Mouse (Mus musculus) liver, adult (tissue): ENCODE results near the gene Mal.

ENCODE experiments used
- GATA4 ChIP-seq: IDR thresholded peaks from 2 replicates; pipeline ENCODE4 v1.6.1; 2014; ENCODE audit warnings: mild to moderate bottlenecking, low read length; ENCODE audit not compliant: insufficient replicate concordance

Mal gene

GRCm38 (mm10) chr2:127635581-127635980, 20.9 kb downstream of the Mal start:
- TF ChIP-seq GATA4, result no peak

DNA sequence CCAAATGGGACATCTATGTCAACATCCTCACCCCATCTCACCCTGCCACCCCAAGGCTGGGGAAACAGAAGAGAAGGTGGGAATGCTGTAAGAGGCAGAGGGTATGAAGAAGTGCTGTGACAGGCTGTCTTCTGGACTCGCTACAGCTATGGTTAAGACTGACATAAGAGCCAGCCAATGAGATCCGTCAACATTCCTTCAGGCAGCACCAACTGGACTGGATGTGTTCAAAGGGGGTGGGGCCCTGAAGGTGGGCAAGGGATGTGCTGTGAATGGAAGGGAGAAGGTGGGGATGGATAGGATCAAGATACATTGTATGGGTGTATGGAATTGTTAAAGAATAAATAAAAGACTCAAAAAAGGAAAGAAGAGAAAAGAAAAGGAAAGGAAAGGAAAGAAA, 23.9 kb downstream of the Mal start:
- TF ChIP-seq GATA4, result no peak

DNA sequence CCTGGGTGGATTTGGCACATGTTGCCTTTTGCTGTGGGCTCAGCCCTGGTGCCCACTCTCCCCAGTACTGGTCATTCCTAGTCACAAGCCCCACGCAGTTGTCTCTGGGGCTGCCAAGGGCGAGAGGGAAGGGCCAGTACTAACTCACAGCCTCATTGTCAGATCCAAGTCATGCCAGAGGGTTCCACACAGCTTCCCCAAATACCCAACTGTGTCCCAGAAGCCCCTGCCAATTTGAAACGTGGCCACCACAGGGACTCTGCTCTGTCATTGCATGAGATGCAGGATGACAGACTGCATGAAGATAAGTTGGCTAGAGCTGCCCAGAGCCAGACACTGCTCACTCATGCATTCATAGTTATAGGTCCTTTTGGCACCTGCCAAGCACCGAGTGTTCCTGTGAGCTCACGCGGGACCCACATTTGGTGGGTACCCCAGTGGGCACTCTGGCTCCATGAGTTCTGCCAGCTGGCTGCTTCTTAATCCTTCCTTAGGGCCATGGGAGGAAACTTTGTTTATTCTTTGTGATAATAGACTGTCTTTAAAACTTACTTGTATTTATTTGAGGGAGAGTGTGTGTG, 28.4 kb downstream of the Mal start:
- no peak for TF ChIP-seq GATA4

DNA sequence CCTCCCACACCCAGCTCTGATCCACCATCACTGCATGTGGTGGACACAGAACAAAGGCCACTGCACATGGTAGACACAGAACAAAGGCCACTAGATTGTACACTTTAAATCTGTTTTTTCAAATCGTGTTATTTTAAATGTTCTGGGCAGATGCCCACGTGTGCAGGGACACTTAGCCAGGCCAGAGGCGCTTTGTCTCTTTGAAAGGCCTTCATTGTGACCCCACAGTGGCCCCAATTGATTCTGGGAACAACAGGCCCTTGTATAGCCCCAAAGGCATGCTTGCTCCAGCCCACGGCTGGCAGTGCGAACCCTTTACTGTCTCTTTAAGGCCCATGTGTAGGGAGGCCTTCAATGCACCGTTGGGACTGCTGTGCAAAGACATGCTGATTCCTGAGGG, 29.1 kb downstream of the Mal start:
- TF ChIP-seq GATA4, result no peak

DNA sequence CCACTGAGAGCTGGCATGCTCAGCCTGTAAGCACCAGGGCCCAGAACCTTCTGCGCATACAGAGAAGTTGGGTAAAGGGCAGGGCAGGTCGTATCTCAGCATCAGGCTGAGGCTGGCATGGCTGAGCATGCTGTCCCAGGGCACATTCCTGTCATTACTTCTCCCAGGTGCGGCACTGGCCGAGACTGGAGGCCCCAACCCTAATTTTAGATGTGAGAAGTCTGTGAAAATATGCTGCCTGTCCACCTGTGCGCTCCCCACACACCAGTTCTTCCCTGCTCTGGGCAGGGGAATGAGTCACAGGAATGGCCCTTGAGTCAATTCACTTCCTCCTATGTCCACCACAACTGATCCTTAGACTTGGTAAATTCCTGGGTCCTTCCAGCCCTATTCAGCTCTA, 30.8 kb downstream of the Mal start:
- TF ChIP-seq GATA4, result no peak

GRCm38 (mm10) chr2:127624786-127625185, 31.7 kb downstream of the Mal start:
- TF ChIP-seq GATA4, result no peak

DNA sequence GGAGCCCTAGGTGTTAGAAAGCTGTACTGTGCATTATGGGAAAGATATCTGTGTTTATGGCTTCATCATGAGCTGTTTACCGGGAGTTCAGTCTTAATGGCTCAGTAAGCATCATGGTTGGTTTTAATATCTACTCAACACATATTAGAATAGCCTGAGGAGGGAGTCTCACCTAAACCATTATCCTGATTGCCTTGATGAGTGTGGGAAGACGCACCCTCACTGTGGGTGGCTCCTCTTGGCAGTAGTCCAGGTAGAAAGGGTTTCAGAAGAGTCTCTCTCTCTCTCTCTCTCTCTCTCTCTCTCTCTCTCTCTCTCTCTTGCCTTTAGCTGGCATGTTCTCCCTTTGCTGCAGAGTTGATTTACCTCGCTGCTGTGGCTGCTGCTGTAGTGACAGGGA, 34.4 kb downstream of the Mal start:
- TF ChIP-seq GATA4, result no peak

DNA sequence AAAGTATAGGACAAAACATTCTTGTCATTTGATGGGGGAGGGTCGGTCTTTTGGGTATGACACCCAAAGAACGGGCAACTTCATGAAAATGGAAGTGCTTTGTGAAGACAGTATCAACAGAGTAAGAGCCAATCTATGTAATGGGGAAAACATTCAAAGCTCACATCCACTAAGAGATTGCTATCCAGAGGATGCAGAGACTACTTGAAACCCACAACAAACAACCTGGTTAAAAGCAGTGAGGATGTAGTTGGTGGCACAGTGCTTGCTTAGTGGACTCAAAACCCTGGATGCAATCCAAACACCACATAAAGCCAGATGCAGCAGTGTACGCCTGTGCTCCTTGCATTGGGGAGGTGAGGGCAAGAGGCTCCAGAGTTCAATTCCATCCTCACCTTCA, 37.2 kb downstream of the Mal start:
- no peak for TF ChIP-seq GATA4

DNA sequence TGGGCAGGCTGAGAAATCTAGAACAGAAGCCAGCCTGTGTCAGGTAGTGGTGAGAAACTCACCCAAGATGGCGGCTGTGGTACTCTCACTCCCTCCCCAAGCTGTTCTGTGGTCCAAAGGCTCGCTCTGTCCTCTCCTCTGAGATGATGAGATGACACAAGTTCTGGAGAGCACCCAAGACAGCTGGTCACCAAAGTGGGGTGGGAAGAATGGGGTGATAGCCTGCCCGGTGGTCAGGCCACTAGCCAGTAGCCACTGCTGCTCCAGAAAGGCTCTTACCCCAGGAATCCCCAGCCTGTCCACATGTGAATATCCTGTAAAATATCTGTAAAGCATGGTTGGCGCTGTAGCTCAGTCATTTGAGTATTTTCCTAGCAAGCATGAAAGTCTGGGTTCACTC, 44.2 kb downstream of the Mal start:
- no peak for TF ChIP-seq GATA4

- TF ChIP-seq GATA4, result no peak
Observed at GRCm38 (mm10) chr2:127611386-127611785, 45.1 kb downstream of the Mal start.

DNA sequence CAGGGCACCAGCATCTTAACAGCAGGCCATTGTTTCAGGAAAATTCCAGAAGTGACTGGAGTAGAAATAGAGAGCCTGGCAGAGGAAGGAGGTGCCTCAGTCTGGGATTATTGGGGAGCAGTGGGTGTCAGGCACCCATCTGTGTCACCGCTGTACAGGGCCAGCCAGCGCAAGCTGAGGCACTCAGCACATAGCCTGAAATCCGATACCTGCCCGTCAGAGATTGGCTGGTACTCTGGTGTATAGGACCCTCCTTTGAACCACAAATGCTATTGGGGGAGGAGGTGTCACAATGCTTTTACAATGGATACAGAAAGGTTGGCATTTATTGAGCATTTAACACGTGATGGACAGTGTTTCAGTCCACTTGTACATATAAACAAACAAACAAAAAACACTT, 47.5 kb downstream of the Mal start:
- TF ChIP-seq GATA4, result no peak

GRCm38 (mm10) chr2:127608234-127608633, 48.3 kb downstream of the Mal start:
- no peak for TF ChIP-seq GATA4

DNA sequence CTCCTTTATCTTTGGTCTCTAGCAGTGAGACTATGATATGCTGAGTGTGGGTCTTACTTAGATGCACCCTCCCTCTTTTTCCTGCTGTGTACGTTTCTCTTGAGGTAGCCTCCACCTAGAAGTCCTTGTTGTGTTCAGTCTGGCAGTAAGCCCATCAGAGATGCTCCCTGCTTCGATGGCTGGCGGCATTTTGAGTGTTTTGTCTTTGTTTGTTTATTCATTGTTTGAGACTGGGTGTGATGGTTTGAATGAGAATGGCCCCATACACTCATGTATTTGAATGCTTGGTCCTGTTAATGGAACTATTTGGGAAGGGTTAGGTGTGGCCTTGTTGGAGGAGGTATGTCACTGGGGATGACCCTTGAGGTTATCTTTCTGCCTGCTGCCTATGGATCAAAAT, 51.3 kb downstream of the Mal start:
- no peak for TF ChIP-seq GATA4

DNA sequence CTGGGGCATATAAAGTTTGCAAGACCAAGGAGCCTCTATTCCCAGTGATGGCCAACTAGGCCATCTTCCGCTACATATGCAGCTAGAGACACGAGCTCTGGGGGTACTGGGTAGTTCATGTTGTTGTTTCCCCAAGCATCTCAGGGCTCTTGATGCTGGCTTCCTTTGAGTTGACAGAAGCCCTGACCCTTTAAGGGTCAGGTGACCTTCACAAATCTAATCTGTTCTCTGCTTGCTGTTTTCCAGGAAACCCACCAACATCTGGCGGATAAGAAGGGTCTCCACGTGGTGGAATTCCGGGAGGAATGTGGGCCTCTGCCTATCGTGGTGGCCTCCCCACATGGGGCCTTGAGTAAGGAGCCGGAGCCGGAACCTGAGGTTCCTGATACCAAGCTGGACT, 53.1 kb downstream of the Mal start:
- TF ChIP-seq GATA4, result peak; percentile 58; the same call in 1 of the 2 replicates

- TF ChIP-seq GATA4, result no peak
Observed at GRCm38 (mm10) chr2:127590840-127591239, 65.7 kb downstream of the Mal start.

- no peak for TF ChIP-seq GATA4
Observed at GRCm38 (mm10) chr2:127590204-127590603, 66.3 kb downstream of the Mal start.

- TF ChIP-seq GATA4, result no peak
Observed at GRCm38 (mm10) chr2:127588897-127589296, 67.6 kb downstream of the Mal start.

DNA sequence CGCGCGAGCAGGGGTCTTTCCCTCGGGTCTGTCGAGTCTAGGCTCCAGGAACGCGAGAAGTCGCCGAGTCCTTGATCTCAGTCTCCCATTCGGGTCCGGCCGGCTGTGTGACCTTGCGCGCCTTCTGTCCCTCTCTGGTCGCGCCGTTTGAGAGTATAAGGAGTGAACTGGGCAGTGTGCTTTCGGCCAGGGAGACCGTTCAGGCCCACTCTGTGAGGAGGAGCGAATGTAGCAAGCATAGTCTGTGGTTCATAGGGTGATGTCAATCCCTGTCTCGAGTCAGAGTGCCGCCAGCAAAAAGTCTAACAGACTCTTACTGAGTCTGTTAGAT, 69.0 kb downstream of the Mal start:
- TF ChIP-seq GATA4, result no peak
